Mouse (Mus musculus): ENCODE measurements around the gene Hsh2d. TPM values are rescaled to one million over a fixed set of nuclear protein-coding genes. Genes with fewer than 3 reads are reported as not detected.

The Hsh2d gene
- polyA plus RNA-seq, 1 experiment from 2014 or later, result 0.18 TPM

- Histone ChIP-seq H3K9ac (ENCODE audit: low read depth, low read length) (no peak overlapping the region), H3K27me3 (replicated peaks; ENCODE audit: control insufficient read depth, insufficient read depth, low read length) (no peaks in the 10 kb centered on the region), H3K27ac (ENCODE audit: low read depth, low read length) (no peak overlapping the region), H3K4me3 (ENCODE audit: low read depth, low read length) (no peak overlapping the region), H3K36me3 (ENCODE audit: control insufficient read depth, insufficient read depth, low read length) (no peaks in the 10 kb centered on the region), H3K4me1 (replicated peaks; ENCODE audit: control insufficient read depth, insufficient read depth, low read length) (no peaks in the 10 kb centered on the region), H3K9me3 (ENCODE audit: control insufficient read depth, low read length) (no peaks in the 10 kb centered on the region), H3K4me2 (no peak overlapping the region)
- DNase-seq (ENCODE audit: low spot score) (no peak), ATAC-seq (replicated peaks; ENCODE audit: low FRiP score) (no peak)
- WGBS, result 52% methylated on average over 2 of the region's 2 CpGs
These were observed 21.3 kb downstream of the Hsh2d start for GRCm38 (mm10) chr8:72210710-72211109.

GRCm38 (mm10) chr8:72211846-72212245 lies 22.4 kb downstream of the Hsh2d start:
- DNase-seq (ENCODE audit: low spot score) (no peak), ATAC-seq (replicated peaks; ENCODE audit: low FRiP score) (no peak)
- Histone ChIP-seq H3K4me3 (ENCODE audit: low read depth, low read length) (no peak overlapping the region), H3K9ac (ENCODE audit: low read depth, low read length) (no peak overlapping the region), H3K27ac (ENCODE audit: low read depth, low read length) (no peak overlapping the region), H3K27me3 (replicated peaks; ENCODE audit: control insufficient read depth, insufficient read depth, low read length) (no peaks in the 10 kb centered on the region), H3K4me1 (replicated peaks; ENCODE audit: control insufficient read depth, insufficient read depth, low read length) (no peaks in the 10 kb centered on the region), H3K36me3 (ENCODE audit: control insufficient read depth, insufficient read depth, low read length) (no peaks in the 10 kb centered on the region), H3K9me3 (ENCODE audit: control insufficient read depth, low read length) (no peaks in the 10 kb centered on the region), H3K4me2 (no peak overlapping the region)
- 58% methylated on average over 1 of the region's 1 CpGs for WGBS

- Histone ChIP-seq H3K9ac (ENCODE audit: low read depth, low read length) (no peak within 1 kb of the TSS), H3K9me3 (ENCODE audit: control insufficient read depth, low read length) (no peaks in the 10 kb centered on the region), H3K36me3 (ENCODE audit: control insufficient read depth, insufficient read depth, low read length) (no peaks in the 10 kb centered on the region), H3K27me3 (replicated peaks; ENCODE audit: control insufficient read depth, insufficient read depth, low read length) (no peaks in the 10 kb centered on the region), H3K4me2 (no peak within 1 kb of the TSS), H3K4me1 (replicated peaks; ENCODE audit: control insufficient read depth, insufficient read depth, low read length) (no peaks in the 10 kb centered on the region), H3K4me3 (ENCODE audit: low read depth, low read length) (no peak within 1 kb of the TSS), H3K27ac (ENCODE audit: low read depth, low read length) (no peak within 1 kb of the TSS)
- DNase-seq (ENCODE audit: low spot score) (no peak), ATAC-seq (replicated peaks; ENCODE audit: low FRiP score) (no peak)
- WGBS, result 59% methylated on average over 4 of the region's 4 CpGs
These were observed 23.3 kb downstream of the Hsh2d start, which contains the start of gene Cib3 for GRCm38 (mm10) chr8:72212751-72213150. Gene Cib3, minus strand, starts transcription at chr8:72212837.

GRCm38 (mm10) chr8:72213536-72213935 lies 24.1 kb downstream of the Hsh2d start, which contains the start of gene Gm11034:
Gene Gm11034, minus strand, starts transcription at chr8:72213636.
- ATAC-seq (replicated peaks; ENCODE audit: low FRiP score), result no peak
- no peaks in the 10 kb centered on the region for H3K9me3 ChIP-seq (ENCODE audit: control insufficient read depth, low read length)
- no peaks in the 10 kb centered on the region for H3K4me1 ChIP-seq (replicated peaks; ENCODE audit: control insufficient read depth, insufficient read depth, low read length)
- no peaks in the 10 kb centered on the region for H3K36me3 ChIP-seq (ENCODE audit: control insufficient read depth, insufficient read depth, low read length)
- H3K27ac ChIP-seq (ENCODE audit: low read depth, low read length), result no peak within 1 kb of the TSS
- H3K27me3 ChIP-seq (replicated peaks; ENCODE audit: control insufficient read depth, insufficient read depth, low read length), result no peaks in the 10 kb centered on the region
- no peak for DNase-seq (ENCODE audit: low spot score)
- 64% methylated on average over 4 of the region's 4 CpGs for whole genome bisulfite sequencing
- H3K9ac ChIP-seq (ENCODE audit: low read depth, low read length), result no peak within 1 kb of the TSS
- H3K4me3 ChIP-seq (ENCODE audit: low read depth, low read length), result no peak within 1 kb of the TSS
- no peak within 1 kb of the TSS for H3K4me2 ChIP-seq

GRCm38 (mm10) chr8:72215060-72215459 lies 25.6 kb downstream of the Hsh2d start:
- no peaks in the 10 kb centered on the region for H3K4me1 ChIP-seq (replicated peaks; ENCODE audit: control insufficient read depth, insufficient read depth, low read length)
- no peaks in the 10 kb centered on the region for H3K9me3 ChIP-seq (ENCODE audit: control insufficient read depth, low read length)
- DNase-seq (ENCODE audit: low spot score), result no peak
- WGBS, result 49% methylated on average over 2 of the region's 2 CpGs
- no peaks in the 10 kb centered on the region for H3K36me3 ChIP-seq (ENCODE audit: control insufficient read depth, insufficient read depth, low read length)
- no peak for ATAC-seq (replicated peaks; ENCODE audit: low FRiP score)
- H3K4me2 ChIP-seq, result no peak overlapping the region
- H3K27me3 ChIP-seq (replicated peaks; ENCODE audit: control insufficient read depth, insufficient read depth, low read length), result no peaks in the 10 kb centered on the region
- H3K27ac ChIP-seq (ENCODE audit: low read depth, low read length), result no peak overlapping the region
- no peak overlapping the region for H3K9ac ChIP-seq (ENCODE audit: low read depth, low read length)
- no peak overlapping the region for H3K4me3 ChIP-seq (ENCODE audit: low read depth, low read length)

- no peak for DNase-seq (ENCODE audit: low spot score)
- Histone ChIP-seq H3K4me3 (ENCODE audit: low read depth, low read length) (no peak overlapping the region), H3K27me3 (replicated peaks; ENCODE audit: control insufficient read depth, insufficient read depth, low read length) (no peaks in the 10 kb centered on the region), H3K4me1 (replicated peaks; ENCODE audit: control insufficient read depth, insufficient read depth, low read length) (peaks cover 7% of the 10 kb centered on the region), H3K36me3 (ENCODE audit: control insufficient read depth, insufficient read depth, low read length) (no peaks in the 10 kb centered on the region; the same call in 1 of the 2 replicates), H3K9me3 (ENCODE audit: control insufficient read depth, low read length) (no peaks in the 10 kb centered on the region), H3K4me2 (no peak overlapping the region), H3K9ac (ENCODE audit: low read depth, low read length) (no peak overlapping the region), H3K27ac (ENCODE audit: low read depth, low read length) (no peak overlapping the region)
- ATAC-seq (replicated peaks; ENCODE audit: low FRiP score), result no peak
- WGBS, result 24% methylated on average over 1 of the region's 1 CpGs
These were observed 26.4 kb downstream of the Hsh2d start for GRCm38 (mm10) chr8:72215871-72216270.

GRCm38 (mm10) chr8:72218781-72219540 lies 29.5 kb downstream of the Hsh2d start:
- H3K9me3 ChIP-seq (ENCODE audit: control insufficient read depth, low read length), result no peaks in the 10 kb centered on the region
- peaks cover 8% of the 10 kb centered on the region for H3K4me1 ChIP-seq (replicated peaks; ENCODE audit: control insufficient read depth, insufficient read depth, low read length)
- ATAC-seq (replicated peaks; ENCODE audit: low FRiP score) (no peak), DNase-seq (ENCODE audit: low spot score) (no peak)
- H3K4me3 ChIP-seq (ENCODE audit: low read depth, low read length), result peak overlapping the region; percentile 89
- H3K27ac ChIP-seq (ENCODE audit: low read depth, low read length), result peak overlapping the region; percentile 66; the same call in 1 of the 2 replicates
- H3K9ac ChIP-seq (ENCODE audit: low read depth, low read length), result no peak overlapping the region
- peaks cover 22% of the 10 kb centered on the region for H3K36me3 ChIP-seq (ENCODE audit: control insufficient read depth, insufficient read depth, low read length)
- WGBS, result 78% methylated on average over 9 of the region's 10 CpGs
- H3K27me3 ChIP-seq (replicated peaks; ENCODE audit: control insufficient read depth, insufficient read depth, low read length), result no peaks in the 10 kb centered on the region
- H3K4me2 ChIP-seq, result peak overlapping the region; percentile 92

- Histone ChIP-seq H3K27ac (ENCODE audit: low read depth, low read length) (peak within 1 kb of the TSS; percentile 66), H3K27me3 (replicated peaks; ENCODE audit: control insufficient read depth, insufficient read depth, low read length) (no peaks in the 10 kb centered on the region)
- WGBS, result 10% methylated on average over 39 of the region's 39 CpGs
These were observed 30.3 kb downstream of the Hsh2d start, which contains the start of gene Fam32a for GRCm38 (mm10) chr8:72219541-72220363. Gene Fam32a, plus strand, starts transcription at chr8:72219730.

More at GRCm38 (mm10) chr8:72219541-72220363, 30.3 kb downstream of the Hsh2d start, which contains the start of gene Fam32a:
- Histone ChIP-seq H3K9me3 (ENCODE audit: control insufficient read depth, low read length) (no peaks in the 10 kb centered on the region), H3K9ac (ENCODE audit: low read depth, low read length) (peak within 1 kb of the TSS; percentile 84), H3K36me3 (ENCODE audit: control insufficient read depth, insufficient read depth, low read length) (peaks cover 23% of the 10 kb centered on the region), H3K4me1 (replicated peaks; ENCODE audit: control insufficient read depth, insufficient read depth, low read length) (peaks cover 8% of the 10 kb centered on the region), H3K4me2 (peak within 1 kb of the TSS; percentile 92), H3K4me3 (ENCODE audit: low read depth, low read length) (peak within 1 kb of the TSS; percentile 89)
- peak; percentile 90 for DNase-seq (ENCODE audit: low spot score)
- peak; percentile 98 for ATAC-seq (replicated peaks; ENCODE audit: low FRiP score)
